Mouse (Mus musculus): ENCODE measurements around the gene Gm20388.

DNA sequence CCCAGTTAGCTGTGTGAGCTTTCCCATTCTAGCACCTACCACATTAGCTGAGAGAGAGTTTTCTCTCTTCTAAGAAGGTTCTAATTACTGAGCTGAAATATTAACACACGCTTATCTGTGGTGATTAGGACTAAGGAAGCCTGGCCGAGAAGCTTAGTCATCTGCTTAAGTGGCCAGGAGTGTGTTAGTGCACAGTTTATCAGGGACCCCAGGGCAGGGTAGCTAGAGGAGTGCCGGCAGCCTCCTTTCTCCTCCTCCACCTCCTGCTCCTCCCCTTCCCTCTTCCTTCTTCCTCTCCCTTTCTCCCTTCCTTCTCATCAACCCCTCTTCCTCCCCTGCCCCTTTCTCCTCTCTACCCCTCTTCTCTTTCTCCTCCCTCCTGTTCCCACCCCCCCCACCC, 4339.6 kb downstream of the Gm20388 start:
- TF ChIP-seq POLR2A (IDR thresholded peaks at IDR 0.05; ENCODE audit: borderline replicate concordance, insufficient read depth, low read length) (no peak), CTCF (IDR thresholded peaks at IDR 0.05; ENCODE audit: borderline replicate concordance, insufficient read depth, low read depth, low read length) (no peak)
